8 mouse cellular contexts compared by ENCODE assay signal in genomic region chr8:94770945-94771344, GRCm38 (mm10). TPM values are rescaled to one million over a fixed set of nuclear protein-coding genes. Genes with fewer than 3 reads are reported as not detected.
DNase-seq lines count a peak whose midpoint lies in the region; ATAC-seq lines count a peak whose summit lies in the region.
"Had no signal": no experiment of that assay in that cellular context is flagged by ENCODE, and none has a peak within 500 bp of the region (broad histone marks: within the 10 kb centered on the region; RNA-seq: fewer than 3 reads in every experiment).

No protein-coding gene starts in this region.

- ATAC-seq in erythroblast, adult 5-6 weeks (replicated peaks; ENCODE audit: low FRiP score, poor library complexity, severe bottlenecking) = peak; percentile 60
- peak; percentile 73 for ATAC-seq in liver, embryonic 12.5 days

- 37% methylated on average over 6 of the region's 6 CpGs for WGBS in liver, embryonic 12.5 days (ENCODE audit: insufficient replicate concordance)

- H3K4me1 ChIP-seq in liver, embryonic 12.5 days = peaks cover 30% of the 10 kb centered on the region

- DNase-seq in right cerebral cortex, postnatal 10 days (ENCODE audit: low spot score in 2 of 2) = peak; percentile 67 to 71
- no peak for DNase-seq in right cerebral cortex, postnatal 25 days
- peak; percentile 51 for DNase-seq in ovary, postnatal 36 days (ENCODE audit: low spot score)
- DNase-seq in gastrocnemius, postnatal 36 days = no peak
- no peak for DNase-seq in heart, postnatal 25 days (ENCODE audit: low spot score)

- no peaks in the 10 kb centered on the region for H3K36me3 ChIP-seq in liver, embryonic 12.5 days

- no peaks in the 10 kb centered on the region for H3K9me3 ChIP-seq in liver, embryonic 12.5 days (replicated peaks)

- no peak overlapping the region for H3K4me3 ChIP-seq in liver, embryonic 12.5 days

- H3K9ac ChIP-seq in liver, embryonic 12.5 days = no peak overlapping the region

- peaks cover 99% of the 10 kb centered on the region for H3K27me3 ChIP-seq in liver, embryonic 12.5 days (replicated peaks)

- intact Hi-C loops in gastrocnemius, postnatal 36 days (cut with DNase I) = no loop called here
- intact Hi-C loops in heart, postnatal 25 days (cut with DNase I) = loop anchor here (5.0 kb wide), 1 partner anchor 59 kb away; no protein-coding TSS in a partner anchor

- H3K27ac ChIP-seq in liver, embryonic 12.5 days = no peak overlapping the region

- H3K4me2 ChIP-seq in liver, embryonic 12.5 days = 0 out of 2 replicates have a peak overlapping the region, but pooled peaks have one; percentile 1

RNA-seq across cellular contexts. Expression of gene Cx3cl1, which starts 0.9 kb away (rescaled TPM):
- total RNA-seq in erythroblast, adult 5-6 weeks (2015; ENCODE audit: low replicate concordance) = 0.63 TPM in 1 of 2 replicates, not detected in the other
- 0.77 and 2.4 TPM in 2 replicates for total RNA-seq in erythroblast, adult 5-6 weeks (2017; ENCODE audit: low replicate concordance)
- 0.45 and 0.49 TPM in 2 replicates for polyA plus RNA-seq in liver, embryonic 12.5 days (2016; fragmentation: Nextera tagmentation; extraction: Ambion mirVana)
- 1 to 10 TPM in 1 of 2 experiments, under 1 TPM in 1; 0.52 to 1.6 TPM for total RNA-seq in gastrocnemius, postnatal 36 days (2021)
- 1 to 10 TPM; 2.2 to 4.0 TPM for total RNA-seq in heart, postnatal 25 days (2021)

RNA-seq across cellular contexts. Expression of gene Ccl22, which starts 25.6 kb away (rescaled TPM):
- total RNA-seq in erythroblast, adult 5-6 weeks (2015; ENCODE audit: low replicate concordance) = 1.0 and 2.5 TPM in 2 replicates
- 0.68 and 1.4 TPM in 2 replicates for total RNA-seq in erythroblast, adult 5-6 weeks (2017; ENCODE audit: low replicate concordance)
- polyA plus RNA-seq in liver, embryonic 12.5 days (2016; fragmentation: Nextera tagmentation; extraction: Ambion mirVana) = 0.07 and 0.23 TPM in 2 replicates
- total RNA-seq in gastrocnemius, postnatal 36 days (2021) = not detected
- total RNA-seq in heart, postnatal 25 days (2021) = not detected
- total RNA-seq: hematopoietic stem cell, adult 5-6 weeks had no signal

RNA-seq across cellular contexts. Expression of gene Ccl17, which starts 39.3 kb away (rescaled TPM):
- not detected in 2 replicates for total RNA-seq in erythroblast, adult 5-6 weeks (2015; ENCODE audit: low replicate concordance)
- total RNA-seq in erythroblast, adult 5-6 weeks (2017; ENCODE audit: low replicate concordance) = 0.77 TPM in 1 of 2 replicates, not detected in the other
- polyA plus RNA-seq in liver, embryonic 12.5 days (2016; fragmentation: Nextera tagmentation; extraction: Ambion mirVana) = 0.36 TPM in 1 of 2 replicates, not detected in the other
- total RNA-seq in gastrocnemius, postnatal 36 days (2021) = not detected
- total RNA-seq in heart, postnatal 25 days (2021) = not detected
- total RNA-seq: hematopoietic stem cell, adult 5-6 weeks had no signal

Comparison
In these comparisons a context has a peak if more than half of its experiments do, and no peak if none do; other contexts are left out.
1. DNase-seq: peak in right cerebral cortex, postnatal 10 days (2 of 2) and ovary, postnatal 36 days (single experiment); none in right cerebral cortex, postnatal 25 days (single experiment), gastrocnemius, postnatal 36 days (0 of 2) and heart, postnatal 25 days (single experiment).